Mouse (Mus musculus) bone marrow, adult 2 months (tissue): Measurements from ENCODE around the gene Tanc1.

Experiments
- CTCF ChIP-seq: fragments of 200-500 bp; IDR thresholded peaks from 2 replicates; pipeline ENCODE4 v1.5.1; 2011; ENCODE audit warnings: low read length, control low read depth; ENCODE audit not compliant: control insufficient read depth, insufficient read depth
- POLR2A ChIP-seq: fragments of 200-500 bp; IDR thresholded peaks from 2 replicates; pipeline ENCODE4 v1.6.1; 2011; ENCODE audit warnings: low read depth, mild to moderate bottlenecking, control low read depth, low read length, borderline replicate concordance; ENCODE audit not compliant: control insufficient read depth

- no peak for TF ChIP-seq CTCF
- TF ChIP-seq POLR2A = no peak
Measured at GRCm38 (mm10) chr2:59767893-59768292, 156.1 kb downstream of the Tanc1 start.
